Mouse (Mus musculus): ENCODE measurements around the gene Zmym3. TPM values are rescaled to one million over a fixed set of nuclear protein-coding genes. Genes with fewer than 3 reads are reported as not detected.

Zmym3 gene
- polyA plus RNA-seq (2011; ENCODE audit: insufficient read length, low read depth, missing spikeins): 50.7 and 67.0 TPM in 2 replicates

- H3K4me1 ChIP-seq (ENCODE audit: control insufficient read depth, insufficient read depth, low read length): no peaks in the 10 kb centered on the region
- H3K4me3 ChIP-seq (ENCODE audit: insufficient read depth, low read length): peak within 1 kb of the TSS; percentile 64
- TF ChIP-seq CTCF (IDR thresholded peaks at IDR 0.05; ENCODE audit: borderline replicate concordance, insufficient read depth, low read length) (no peak), POLR2A (IDR thresholded peaks at IDR 0.05; ENCODE audit: low read depth, low read length) (no peak)
- H3K27ac ChIP-seq (ENCODE audit: insufficient read depth, low read length): no peak within 1 kb of the TSS
These were observed at the start of gene Zmym3 for GRCm38 (mm10) chrX:101420700-101421095. Gene Zmym3, minus strand, starts transcription at chrX:101420849.

- Histone ChIP-seq H3K4me1 (ENCODE audit: control insufficient read depth, insufficient read depth, low read length) (no peaks in the 10 kb centered on the region), H3K27ac (ENCODE audit: insufficient read depth, low read length) (no peak overlapping the region), H3K4me3 (ENCODE audit: insufficient read depth, low read length) (no peak overlapping the region)
- no peak for TF ChIP-seq POLR2A (IDR thresholded peaks at IDR 0.05; ENCODE audit: low read depth, low read length)
- TF ChIP-seq CTCF (IDR thresholded peaks at IDR 0.05; ENCODE audit: borderline replicate concordance, insufficient read depth, low read length): no peak
These were observed 30.9 kb upstream of the Zmym3 start for GRCm38 (mm10) chrX:101451591-101451990.

- Histone ChIP-seq H3K27ac (ENCODE audit: insufficient read depth, low read length) (no peak overlapping the region), H3K4me1 (ENCODE audit: control insufficient read depth, insufficient read depth, low read length) (no peaks in the 10 kb centered on the region), H3K4me3 (ENCODE audit: insufficient read depth, low read length) (no peak overlapping the region)
- no peak for TF ChIP-seq CTCF (IDR thresholded peaks at IDR 0.05; ENCODE audit: borderline replicate concordance, insufficient read depth, low read length)
- TF ChIP-seq POLR2A (IDR thresholded peaks at IDR 0.05; ENCODE audit: low read depth, low read length): no peak
These were observed 30.5 kb upstream of the Zmym3 start for GRCm38 (mm10) chrX:101451147-101451546.

GRCm38 (mm10) chrX:101448886-101449475 lies 28.3 kb upstream of the Zmym3 start, which contains the start of gene Itgb1bp2:
Gene Itgb1bp2, plus strand, starts transcription at chrX:101449088.
- H3K27ac ChIP-seq (ENCODE audit: insufficient read depth, low read length): no peak within 1 kb of the TSS

GRCm38 (mm10) chrX:101429976-101430375 lies 9.3 kb upstream of the Zmym3 start:
- Histone ChIP-seq H3K27ac (ENCODE audit: insufficient read depth, low read length) (peak overlapping the region; percentile 98), H3K4me1 (ENCODE audit: control insufficient read depth, insufficient read depth, low read length) (0 out of 2 replicates have a peak, but pooled peaks cover 1% of the 10 kb centered on the region), H3K4me3 (ENCODE audit: insufficient read depth, low read length) (peak overlapping the region; percentile 73)
- TF ChIP-seq POLR2A (IDR thresholded peaks at IDR 0.05; ENCODE audit: low read depth, low read length): no peak
- TF ChIP-seq CTCF (IDR thresholded peaks at IDR 0.05; ENCODE audit: borderline replicate concordance, insufficient read depth, low read length): no peak

More at GRCm38 (mm10) chrX:101448886-101449475, 28.3 kb upstream of the Zmym3 start, which contains the start of gene Itgb1bp2:
- TF ChIP-seq CTCF (IDR thresholded peaks at IDR 0.05; ENCODE audit: borderline replicate concordance, insufficient read depth, low read length) (no peak), POLR2A (IDR thresholded peaks at IDR 0.05; ENCODE audit: low read depth, low read length) (no peak)
- Histone ChIP-seq H3K4me3 (ENCODE audit: insufficient read depth, low read length) (no peak within 1 kb of the TSS), H3K4me1 (ENCODE audit: control insufficient read depth, insufficient read depth, low read length) (no peaks in the 10 kb centered on the region)

GRCm38 (mm10) chrX:101429142-101429949 lies 8.7 kb upstream of the Zmym3 start, which contains the start of gene Nono:
Gene Nono, plus strand, starts transcription at chrX:101429318.
- H3K4me3 ChIP-seq (ENCODE audit: insufficient read depth, low read length): peak within 1 kb of the TSS; percentile 73
- TF ChIP-seq CTCF (IDR thresholded peaks at IDR 0.05; ENCODE audit: borderline replicate concordance, insufficient read depth, low read length): no peak
- TF ChIP-seq POLR2A (IDR thresholded peaks at IDR 0.05; ENCODE audit: low read depth, low read length): peak; percentile 63
- H3K4me1 ChIP-seq (ENCODE audit: control insufficient read depth, insufficient read depth, low read length): 0 out of 2 replicates have a peak, but pooled peaks cover 1% of the 10 kb centered on the region
- peak within 1 kb of the TSS; percentile 98 for H3K27ac ChIP-seq (ENCODE audit: insufficient read depth, low read length)

- H3K4me1 ChIP-seq (ENCODE audit: control insufficient read depth, insufficient read depth, low read length): 0 out of 2 replicates have a peak, but pooled peaks cover 1% of the 10 kb centered on the region
- TF ChIP-seq POLR2A (IDR thresholded peaks at IDR 0.05; ENCODE audit: low read depth, low read length) (no peak), CTCF (IDR thresholded peaks at IDR 0.05; ENCODE audit: borderline replicate concordance, insufficient read depth, low read length) (no peak)
- peak overlapping the region; percentile 98 for H3K27ac ChIP-seq (ENCODE audit: insufficient read depth, low read length)
- peak overlapping the region; percentile 41 for H3K4me3 ChIP-seq (ENCODE audit: insufficient read depth, low read length)
These were observed 8.1 kb upstream of the Zmym3 start for GRCm38 (mm10) chrX:101428785-101429141.

- TF ChIP-seq POLR2A (IDR thresholded peaks at IDR 0.05; ENCODE audit: low read depth, low read length): no peak
- TF ChIP-seq CTCF (IDR thresholded peaks at IDR 0.05; ENCODE audit: borderline replicate concordance, insufficient read depth, low read length): no peak
- H3K4me1 ChIP-seq (ENCODE audit: control insufficient read depth, insufficient read depth, low read length): 0 out of 2 replicates have a peak, but pooled peaks cover 1% of the 10 kb centered on the region
- H3K4me3 ChIP-seq (ENCODE audit: insufficient read depth, low read length): no peak overlapping the region
- no peak overlapping the region for H3K27ac ChIP-seq (ENCODE audit: insufficient read depth, low read length)
These were observed 7.1 kb upstream of the Zmym3 start for GRCm38 (mm10) chrX:101427774-101428173.

GRCm38 (mm10) chrX:101423462-101423861 lies 2.8 kb upstream of the Zmym3 start:
- no peak for TF ChIP-seq CTCF (IDR thresholded peaks at IDR 0.05; ENCODE audit: borderline replicate concordance, insufficient read depth, low read length)
- TF ChIP-seq POLR2A (IDR thresholded peaks at IDR 0.05; ENCODE audit: low read depth, low read length): no peak
- Histone ChIP-seq H3K27ac (ENCODE audit: insufficient read depth, low read length) (no peak overlapping the region), H3K4me1 (ENCODE audit: control insufficient read depth, insufficient read depth, low read length) (no peaks in the 10 kb centered on the region), H3K4me3 (ENCODE audit: insufficient read depth, low read length) (no peak overlapping the region)
